Mouse (Mus musculus): ENCODE data around the gene Flt1. TPM values are rescaled to one million over a fixed set of nuclear protein-coding genes. Genes with fewer than 3 reads are reported as not detected.

The Flt1 gene
- total and polyA plus RNA-seq, 3 experiments: 0.03 to 0.08 TPM; not detected in 1

GRCm38 (mm10) chr5:147580181-147580580 lies 145.6 kb downstream of the Flt1 start:
- Histone ChIP-seq H3K27me3 (ENCODE audit: control insufficient read depth in 1 of 2, insufficient read depth in 2 of 2, low read length in 2 of 2) (no peaks in the 10 kb centered on the region), H3K4me1 (ENCODE audit: control insufficient read depth in 1 of 2, insufficient read depth in 2 of 2, low read length in 2 of 2) (no peaks in the 10 kb centered on the region; a peak in 1 of 4 replicates), H3K9me3 (replicated peaks; ENCODE audit: insufficient read depth, low read length) (no peaks in the 10 kb centered on the region), H3K79me2 (ENCODE audit: control insufficient read depth, insufficient read depth, low read length, poor library complexity) (no peaks in the 10 kb centered on the region), H3K27ac (ENCODE audit: control insufficient read depth, low read depth, low read length) (no peak overlapping the region), H3K9ac (ENCODE audit: control insufficient read depth, low read depth, low read length, poor library complexity, severe bottlenecking) (no peak overlapping the region), H3K4me3 (ENCODE audit: control insufficient read depth in 1 of 2, insufficient read depth in 1 of 2, low read depth in 2 of 2, low read length in 2 of 2) (no peak overlapping the region), H3K36me3 (ENCODE audit: control insufficient read depth in 1 of 2, insufficient read depth in 2 of 2, low read length in 2 of 2) (no peaks in the 10 kb centered on the region)
- TF ChIP-seq ZMIZ1 (IDR thresholded peaks at IDR 0.05; ENCODE audit: low read depth, low read length) (no peak), NRF1 (IDR thresholded peaks at IDR 0.05; ENCODE audit: insufficient read depth, low read depth, low read length, poor library complexity, severe bottlenecking) (no peak), MYB (IDR thresholded peaks at IDR 0.05; ENCODE audit: low read depth, low read length) (no peak), ZKSCAN1 (IDR thresholded peaks at IDR 0.05; ENCODE audit: low read depth, low read length) (no peak), RAD21 (IDR thresholded peaks at IDR 0.05; ENCODE audit: low read depth, low read length) (no peak), ETS1 (IDR thresholded peaks at IDR 0.05; ENCODE audit: low read depth, low read length) (no peak), KAT2A (conservative IDR thresholded peaks at IDR 0.05; ENCODE audit: low read depth, low read length) (no peak), HCFC1 (IDR thresholded peaks at IDR 0.05; ENCODE audit: low read depth, low read length) (no peak), TCF12 (IDR thresholded peaks at IDR 0.05; ENCODE audit: low read depth, low read length) (no peak), MYC (IDR thresholded peaks at IDR 0.05; ENCODE audit: low read depth, low read length) (no peak), MEF2A (IDR thresholded peaks at IDR 0.05; ENCODE audit: extremely low read depth, insufficient replicate concordance, low read depth, low read length, poor library complexity, severe bottlenecking) (no peak), CHD2 (IDR thresholded peaks at IDR 0.05; ENCODE audit: low read length) (no peak), RCOR1 (IDR thresholded peaks at IDR 0.05; ENCODE audit: low read depth, low read length) (no peak), EP300 (IDR thresholded peaks at IDR 0.05; ENCODE audit: low read depth in 1 of 2, low read length in 2 of 2) (no peak), E2F4 (IDR thresholded peaks at IDR 0.05; ENCODE audit: borderline replicate concordance, low read depth, low read length) (no peak), ELF1 (IDR thresholded peaks at IDR 0.05; ENCODE audit: low read depth, low read length) (no peak), CHD1 (IDR thresholded peaks at IDR 0.05; ENCODE audit: low read depth, low read length) (no peak), SMC3 (IDR thresholded peaks at IDR 0.05; ENCODE audit: low read depth, low read length) (no peak), ZNF384 (IDR thresholded peaks at IDR 0.05; ENCODE audit: low read depth, low read length) (no peak)
- DNase-seq (ENCODE audit: low read depth, low spot score): no peak

DNA sequence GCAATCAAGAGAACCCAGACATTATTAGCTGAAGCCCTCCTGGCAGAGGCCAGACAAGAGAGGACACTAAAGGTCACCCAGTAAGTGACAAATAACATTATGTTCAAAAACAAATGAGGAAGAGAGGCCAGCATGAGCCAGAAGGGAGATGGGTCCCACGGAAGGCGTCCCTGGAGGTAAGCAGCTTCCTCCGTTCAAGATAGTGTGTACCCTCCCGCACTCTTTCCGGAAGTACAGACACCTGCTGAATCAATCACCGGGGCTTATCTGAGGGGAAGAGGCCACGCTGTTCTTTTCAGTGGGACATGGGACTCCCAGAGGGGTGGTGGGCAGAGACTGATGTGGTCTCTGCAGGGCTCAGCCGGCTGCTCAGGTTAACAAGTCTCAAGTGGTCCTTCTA lies 146.1 kb downstream of the Flt1 start:
- TF ChIP-seq HCFC1 (IDR thresholded peaks at IDR 0.05; ENCODE audit: low read depth, low read length) (no peak), POLR2A (IDR thresholded peaks at IDR 0.05; ENCODE audit: control insufficient read depth in 1 of 2, insufficient read depth in 1 of 2, low read depth in 1 of 2, low read length in 2 of 2, poor library complexity in 1 of 2) (no peak), UBTF (IDR thresholded peaks at IDR 0.05; ENCODE audit: borderline replicate concordance, insufficient read depth, low read depth, low read length) (no peak), MYC (IDR thresholded peaks at IDR 0.05; ENCODE audit: low read depth, low read length) (no peak), EP300 (IDR thresholded peaks at IDR 0.05; ENCODE audit: low read depth in 1 of 2, low read length in 2 of 2) (no peak), TAL1 (IDR thresholded peaks at IDR 0.05; ENCODE audit: low read length) (no peak), SIN3A (IDR thresholded peaks at IDR 0.05; ENCODE audit: low read length) (no peak), GABPA (IDR thresholded peaks at IDR 0.05; ENCODE audit: low read depth, low read length) (no peak), CHD2 (IDR thresholded peaks at IDR 0.05; ENCODE audit: low read length) (no peak), ETS1 (IDR thresholded peaks at IDR 0.05; ENCODE audit: low read depth, low read length) (no peak), KAT2A (conservative IDR thresholded peaks at IDR 0.05; ENCODE audit: low read depth, low read length) (no peak), ZMIZ1 (IDR thresholded peaks at IDR 0.05; ENCODE audit: low read depth, low read length) (no peak), E2F4 (IDR thresholded peaks at IDR 0.05; ENCODE audit: borderline replicate concordance, low read depth, low read length) (no peak), ELF1 (IDR thresholded peaks at IDR 0.05; ENCODE audit: low read depth, low read length) (no peak)
- H3K4me1 ChIP-seq (ENCODE audit: control insufficient read depth in 1 of 2, insufficient read depth in 2 of 2, low read length in 2 of 2): peaks cover 0 to 2% of the 10 kb centered on the region in 2 experiments; a peak in 2 of 4 replicates
- H3K27me3 ChIP-seq (ENCODE audit: control insufficient read depth in 1 of 2, insufficient read depth in 2 of 2, low read length in 2 of 2): no peaks in the 10 kb centered on the region
- H3K79me2 ChIP-seq (ENCODE audit: control insufficient read depth, insufficient read depth, low read length, poor library complexity): no peaks in the 10 kb centered on the region
- H3K27ac ChIP-seq (ENCODE audit: control insufficient read depth, low read depth, low read length): no peak overlapping the region
- no peak overlapping the region for H3K9ac ChIP-seq (ENCODE audit: control insufficient read depth, low read depth, low read length, poor library complexity, severe bottlenecking)
- DNase-seq (ENCODE audit: low read depth, low spot score): no peak
- no peaks in the 10 kb centered on the region for H3K36me3 ChIP-seq (ENCODE audit: control insufficient read depth in 1 of 2, insufficient read depth in 2 of 2, low read length in 2 of 2)
- H3K9me3 ChIP-seq (replicated peaks; ENCODE audit: insufficient read depth, low read length): no peaks in the 10 kb centered on the region
- no peak overlapping the region for H3K4me3 ChIP-seq (ENCODE audit: control insufficient read depth in 1 of 2, insufficient read depth in 1 of 2, low read depth in 2 of 2, low read length in 2 of 2)

Measured in MEL (cell line).